Mouse (Mus musculus) hindbrain, embryonic 13.5 days (tissue): ENCODE data around the gene Gm10229. TPM values are rescaled to one million over a fixed set of nuclear protein-coding genes. Genes with fewer than 3 reads are reported as not detected.
"Not testable (repeated sequence)": the region's sequence is repeated elsewhere in the genome, so short reads cannot be mapped to it uniquely, and the experiment has no call there.

ENCODE experiments used
- ATAC-seq: fragments of 200-750 bp; cut with Nextera tagmentation; 2 replicates; pipeline ENCODE4 v1.8.0; 2017; ENCODE audit warnings: moderate TSS enrichment; ENCODE audit not compliant: low FRiP score
- H3K27ac ChIP-seq: fragments of 300-500 bp; sonication (generic); 2 replicates; pipeline ENCODE4 v1.5.1; 2015; ENCODE audit warnings: inconsistent platforms, mild to moderate bottlenecking, moderate library complexity
- H3K27me3 ChIP-seq: fragments of 300-500 bp; sonication (generic); 2 replicates; pipeline ENCODE4 v1.6.1; 2015; ENCODE audit warnings: mild to moderate bottlenecking, inconsistent platforms
- H3K36me3 ChIP-seq: fragments of 300-500 bp; sonication (generic); 2 replicates; pipeline ENCODE4 v1.6.1; 2015; ENCODE audit warnings: mild to moderate bottlenecking, inconsistent platforms
- H3K4me1 ChIP-seq: fragments of 300-500 bp; sonication (generic); replicated peaks from 2 replicates; pipeline ENCODE4 v1.6.1; 2015; ENCODE audit warnings: inconsistent platforms
- H3K4me2 ChIP-seq: fragments of 300-500 bp; sonication (generic); 2 replicates; pipeline ENCODE4 v1.6.1; 2015; ENCODE audit warnings: inconsistent platforms, mild to moderate bottlenecking, moderate library complexity
- H3K4me3 ChIP-seq: fragments of 300-500 bp; sonication (generic); 2 replicates; pipeline ENCODE4 v1.5.1; 2015; ENCODE audit warnings: mild to moderate bottlenecking, inconsistent platforms
- H3K9ac ChIP-seq: fragments of 300-500 bp; sonication (generic); 2 replicates; pipeline ENCODE4 v1.6.1; 2015; ENCODE audit warnings: mild to moderate bottlenecking, inconsistent platforms
- H3K9me3 ChIP-seq: fragments of 300-500 bp; sonication (generic); 2 replicates; pipeline ENCODE4 v1.6.1; 2016; ENCODE audit warnings: inconsistent platforms
- WGBS: fragments of 180-500 bp; shearing (Covaris S2); methylation state at CpG from one replicate; pipeline ENCODE4 v1.1.7; 2015; 5-methylcytosine and 5-hydroxymethylcytosine counted together
- polyA plus RNA-seq: library from polyadenylated mRNA; unstranded; fragments of >200 nt; fragmentation: Nextera tagmentation; extraction: Ambion mirVana; gene quantifications from 2 replicates; pipeline ENCODE4 v1.2.1, GENCODE M21; 2015

Gene Gm10229
- polyA plus RNA-seq, result not detected in 2 replicates

DNA sequence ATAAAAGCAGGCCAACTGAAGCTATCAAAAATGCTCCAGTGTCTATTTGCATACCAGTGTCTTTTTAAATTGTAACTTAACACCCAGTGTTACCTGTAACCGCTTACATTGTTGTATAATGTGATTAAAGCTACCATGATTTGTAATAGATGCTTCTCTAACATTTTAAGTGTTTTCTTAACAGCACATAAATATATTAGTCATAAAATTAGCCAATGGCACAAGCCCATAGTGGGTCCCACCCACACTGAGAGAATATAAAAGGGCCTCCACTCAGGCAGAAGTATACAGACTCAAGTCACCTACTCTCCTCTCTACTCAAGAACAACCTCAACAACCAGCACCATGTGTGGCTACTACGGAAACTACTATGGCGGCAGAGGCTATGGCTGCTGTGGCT is at the start of gene Gm10229:
TSS of gene Gm10229 (plus strand) at position 301 of the 400 bp plus-strand sequence.
- H3K4me3 ChIP-seq, H3K27ac ChIP-seq, H3K9ac ChIP-seq, H3K4me2 ChIP-seq, H3K9me3 ChIP-seq, H3K27me3 ChIP-seq, H3K4me1 ChIP-seq, ATAC-seq, H3K36me3 ChIP-seq: not testable (repeated sequence)
- 100% methylated on average over 2 of the region's 3 CpGs for WGBS

DNA sequence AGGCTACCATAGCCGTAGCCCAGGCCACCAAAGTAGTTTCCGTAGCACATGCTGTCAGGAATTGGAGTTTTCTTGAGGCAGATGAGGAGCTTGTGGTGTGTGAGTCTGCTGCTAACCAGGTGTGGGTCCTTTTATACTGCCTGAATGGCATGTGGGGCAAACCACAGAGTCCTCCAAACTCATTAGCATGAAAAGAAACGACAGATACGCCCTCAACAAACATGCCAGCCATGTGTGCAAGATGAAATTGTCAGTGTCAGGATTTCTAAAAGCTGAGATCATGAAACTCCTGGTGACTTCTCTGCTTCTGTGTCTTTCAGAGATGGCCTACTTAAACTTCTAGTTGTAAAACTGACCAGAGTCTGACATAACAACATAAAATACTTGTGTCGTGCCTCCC is 4.4 kb upstream of the Gm10229 start, which contains the start of gene Krtap22-2:
TSS of gene Krtap22-2 (minus strand) at position 101 of the 400 bp plus-strand sequence.
- Histone ChIP-seq H3K27ac (no peak within 1 kb of the TSS), H3K4me3 (no peak within 1 kb of the TSS), H3K9ac (no peak within 1 kb of the TSS), H3K9me3 (no peaks in the 10 kb centered on the region), H3K36me3 (no peaks in the 10 kb centered on the region), H3K27me3 (no peaks in the 10 kb centered on the region), H3K4me1 (no peaks in the 10 kb centered on the region), H3K4me2 (no peak within 1 kb of the TSS)
- WGBS, result 86% methylated on average over 5 of the region's 5 CpGs
- ATAC-seq, result no peak

DNA sequence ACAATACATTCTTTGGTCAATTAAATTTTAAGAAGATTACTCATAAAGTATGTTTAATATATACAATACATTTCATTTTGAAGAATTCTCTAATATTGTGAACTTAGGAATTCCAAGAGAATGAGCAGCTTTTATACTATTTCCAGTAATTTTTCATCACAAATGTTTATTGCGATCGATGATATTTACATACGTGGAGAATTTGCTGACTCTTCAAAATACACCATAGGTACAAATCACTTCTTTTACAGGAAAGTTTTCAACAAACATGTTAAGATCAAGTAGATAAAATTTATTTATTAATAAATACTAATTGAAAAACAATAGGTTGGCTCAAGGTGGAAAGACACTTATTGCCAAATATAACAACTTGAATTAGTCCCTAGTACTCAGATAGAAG is 1.1 kb upstream of the Gm10229 start:
- H3K27me3 ChIP-seq, result no peaks in the 10 kb centered on the region
- H3K4me2 ChIP-seq, result no peak overlapping the region
- H3K36me3 ChIP-seq, result no peaks in the 10 kb centered on the region
- no peak overlapping the region for H3K27ac ChIP-seq
- no peak overlapping the region for H3K4me3 ChIP-seq
- H3K9ac ChIP-seq, result no peak overlapping the region
- H3K9me3 ChIP-seq, result no peaks in the 10 kb centered on the region
- no peak for ATAC-seq
- no peaks in the 10 kb centered on the region for H3K4me1 ChIP-seq
- 98% methylated on average over 3 of the region's 3 CpGs for WGBS

DNA sequence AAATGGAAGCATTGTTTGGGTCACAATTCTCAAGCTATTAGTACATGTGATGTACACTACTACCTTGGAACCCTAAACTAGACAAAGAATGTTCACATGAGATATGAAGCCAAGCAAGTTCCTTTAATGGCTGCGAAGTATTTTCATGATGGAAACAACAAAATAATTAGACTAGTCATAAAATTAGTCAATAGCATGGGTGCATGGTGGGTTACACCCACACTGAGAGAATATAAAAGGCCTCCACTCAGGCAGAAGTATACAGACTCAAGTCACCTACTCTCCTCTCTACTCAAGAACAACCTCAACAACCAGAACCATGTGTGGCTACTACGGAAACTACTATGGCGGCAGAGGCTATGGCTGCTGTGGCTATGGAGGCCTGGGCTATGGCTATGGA is 16.3 kb downstream of the Gm10229 start, which contains the start of gene Krtap6-1:
TSS of gene Krtap6-1 (plus strand) at position 301 of the 400 bp plus-strand sequence.
- H3K27me3 ChIP-seq, H3K4me2 ChIP-seq, H3K4me3 ChIP-seq, H3K27ac ChIP-seq, H3K36me3 ChIP-seq, H3K9ac ChIP-seq, H3K9me3 ChIP-seq, ATAC-seq, H3K4me1 ChIP-seq: not testable (repeated sequence)
- WGBS, result 96% methylated on average over 3 of the region's 3 CpGs

DNA sequence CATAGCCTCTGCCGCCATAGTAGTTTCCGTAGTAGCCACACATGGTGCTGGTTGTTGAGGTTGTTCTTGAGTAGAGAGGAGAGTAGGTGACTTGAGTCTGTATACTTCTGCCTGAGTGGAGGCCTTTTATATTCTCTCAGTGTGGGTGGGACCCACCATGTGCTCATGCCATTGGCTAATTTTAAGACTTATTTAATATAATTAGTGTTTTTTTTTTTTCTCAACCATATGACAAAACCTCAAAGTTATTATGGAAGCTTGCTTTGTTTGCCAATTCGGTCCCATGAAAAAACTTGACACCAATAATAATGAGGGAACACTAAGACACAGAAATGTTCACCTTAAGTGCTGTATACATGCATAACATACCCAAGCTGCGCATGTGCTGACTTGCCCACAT is 26.3 kb downstream of the Gm10229 start, which contains the start of gene Gm10228:
TSS of gene Gm10228 (minus strand) at position 101 of the 400 bp plus-strand sequence.
- not testable (repeated sequence) for ATAC-seq, H3K27ac ChIP-seq
- WGBS, result 97% methylated on average over 2 of the region's 4 CpGs

DNA sequence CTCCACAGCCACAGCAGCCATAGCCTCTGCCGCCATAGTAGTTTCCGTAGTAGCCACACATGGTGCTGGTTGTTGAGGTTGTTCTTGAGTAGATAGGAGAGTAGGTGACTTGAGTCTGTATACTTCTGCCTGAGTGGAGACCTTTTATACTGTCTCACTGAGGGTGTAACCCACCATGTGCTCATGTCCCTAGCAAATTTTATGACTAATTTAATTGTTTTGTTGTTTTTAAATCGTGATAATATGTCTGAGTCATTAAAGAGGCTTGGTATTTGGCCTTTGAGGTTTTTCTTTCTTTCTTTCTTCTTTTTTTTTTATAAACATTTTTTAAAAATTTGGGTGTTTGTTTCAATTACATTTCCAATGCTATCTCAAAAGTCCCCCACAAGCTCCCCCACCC is 32.7 kb downstream of the Gm10229 start, which contains the start of gene Krtap6-5:
TSS of gene Krtap6-5 (minus strand) at position 101 of the 400 bp plus-strand sequence.
- Histone ChIP-seq H3K9me3 (no peaks in the 10 kb centered on the region), H3K4me2 (no peak within 1 kb of the TSS), H3K27me3 (no peaks in the 10 kb centered on the region), H3K9ac (no peak within 1 kb of the TSS), H3K4me1 (no peaks in the 10 kb centered on the region), H3K4me3 (no peak within 1 kb of the TSS), H3K36me3 (no peaks in the 10 kb centered on the region), H3K27ac (no peak within 1 kb of the TSS)
- ATAC-seq, result no peak
- WGBS, result 92% methylated on average over 3 of the region's 3 CpGs

More for the DNA sequence above, 26.3 kb downstream of the Gm10229 start, which contains the start of gene Gm10228:
- H3K4me1 ChIP-seq, H3K4me2 ChIP-seq, H3K9ac ChIP-seq, H3K4me3 ChIP-seq, H3K36me3 ChIP-seq, H3K27me3 ChIP-seq, H3K9me3 ChIP-seq: not testable (repeated sequence)

DNA sequence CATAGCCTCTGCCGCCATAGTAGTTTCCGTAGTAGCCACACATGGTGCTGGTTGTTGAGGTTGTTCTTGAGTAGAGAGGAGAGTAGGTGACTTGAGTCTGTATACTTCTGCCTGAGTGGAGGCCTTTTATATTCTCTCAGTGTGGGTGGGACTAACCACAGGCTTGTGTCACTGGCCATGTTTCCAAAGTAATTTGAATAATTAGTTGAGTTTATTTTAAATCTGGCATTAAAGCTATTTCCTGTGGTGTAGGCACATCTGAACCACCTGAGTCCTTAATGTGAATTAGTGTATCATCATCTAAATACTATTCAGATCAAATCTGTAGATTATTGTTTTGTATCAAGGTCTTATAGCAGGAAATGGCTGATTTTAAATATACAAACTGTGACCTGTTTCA is 48.8 kb downstream of the Gm10229 start, which contains the start of gene 1110025L11Rik:
TSS of gene 1110025L11Rik (minus strand) at position 101 of the 400 bp plus-strand sequence.
- not testable (repeated sequence) for H3K4me2 ChIP-seq, H3K27ac ChIP-seq, H3K9me3 ChIP-seq, H3K9ac ChIP-seq, H3K36me3 ChIP-seq, H3K4me1 ChIP-seq, H3K4me3 ChIP-seq, ATAC-seq, H3K27me3 ChIP-seq
- no CpG with 5 or more reads among the region's 2 CpGs for WGBS

Other genes with a start within 250 kb of the Gm10229 start
- not detected in 2 replicates for gene 2310057N15Rik, start 241.1 kb upstream of the Gm10229 start, polyA plus RNA-seq
- not detected in 2 replicates for gene Gm5965, start 237.4 kb upstream of the Gm10229 start, polyA plus RNA-seq
- gene Gm20741, start 203.1 kb upstream of the Gm10229 start, polyA plus RNA-seq, result not detected in 2 replicates
- not detected in 2 replicates for gene Krtap15, start 195.1 kb upstream of the Gm10229 start, polyA plus RNA-seq
- not detected in 2 replicates for gene Krtap14, start 189.1 kb upstream of the Gm10229 start, polyA plus RNA-seq
- not detected in 2 replicates for gene Krtap19-1, start 145.9 kb upstream of the Gm10229 start, polyA plus RNA-seq
- gene Krtap19-2, start 141.0 kb upstream of the Gm10229 start, polyA plus RNA-seq, result not detected in 2 replicates
- not detected in 2 replicates for gene Krtap19-3, start 137.2 kb upstream of the Gm10229 start, polyA plus RNA-seq
- not detected in 2 replicates for gene Krtap19-4, start 130.2 kb upstream of the Gm10229 start, polyA plus RNA-seq
- gene Krtap19-5, start 118.8 kb upstream of the Gm10229 start, polyA plus RNA-seq, result not detected in 2 replicates
- gene Krtap19-9b, start 83.0 kb upstream of the Gm10229 start, polyA plus RNA-seq, result not detected in 2 replicates
- not detected in 2 replicates for gene Krtap16-3, start 52.4 kb upstream of the Gm10229 start, polyA plus RNA-seq
- not detected in 2 replicates for gene Krtap22-2, start 4.5 kb upstream of the Gm10229 start, polyA plus RNA-seq
- not detected in 2 replicates for gene Krtap6-1, start 16.4 kb downstream of the Gm10229 start, polyA plus RNA-seq
- gene Gm10228, start 26.2 kb downstream of the Gm10229 start, polyA plus RNA-seq, result not detected in 2 replicates
- not detected in 2 replicates for gene Krtap6-5, start 32.6 kb downstream of the Gm10229 start, polyA plus RNA-seq
- gene 1110025L11Rik, start 48.7 kb downstream of the Gm10229 start, polyA plus RNA-seq, result not detected in 2 replicates
- not detected in 2 replicates for gene Krtap6-3, start 68.7 kb downstream of the Gm10229 start, polyA plus RNA-seq
- not detected in 2 replicates for gene Gm6358, start 125.6 kb downstream of the Gm10229 start, polyA plus RNA-seq
- gene Gm10061, start 135.8 kb downstream of the Gm10229 start, polyA plus RNA-seq, result not detected in 2 replicates
- gene Gm9789, start 142.7 kb downstream of the Gm10229 start, polyA plus RNA-seq, result not detected in 2 replicates
- not detected in 2 replicates for gene Gm7735, start 154.2 kb downstream of the Gm10229 start, polyA plus RNA-seq
- gene 1110057P08Rik, start 159.5 kb downstream of the Gm10229 start, polyA plus RNA-seq, result not detected in 2 replicates
- not detected in 2 replicates for gene Krtap20-2, start 190.6 kb downstream of the Gm10229 start, polyA plus RNA-seq